8 mouse cellular contexts compared by ENCODE assay signal in genomic region chr14:60784427-60785315, GRCm38 (mm10). TPM values are rescaled to one million over a fixed set of nuclear protein-coding genes. Genes with fewer than 3 reads are reported as not detected.
A peak's percentile ranks its signal among the peaks of the same experiment; 100 is the strongest.
DNase-seq lines count a peak whose midpoint lies in the region; ATAC-seq and TF ChIP-seq lines count a peak whose summit lies in the region.

Mipep (plus strand) TSS chr14:60784573.

- DNase-seq in c-Kit-positive CD71-positive TER-119-positive erythroid progenitor cells, embryonic 14.5 days (ENCODE audit: low spot score): peak; percentile 86
- DNase-seq in heart, postnatal 0 days (ENCODE audit: low spot score): peak; percentile 87
- peak; percentile 88 to 91 for DNase-seq in kidney, postnatal 4 days

- H3K4me3 ChIP-seq in E14TG2a.4 (replicated peaks; ENCODE audit: low read length): peak within 1 kb of the TSS; percentile 88
- peak within 1 kb of the TSS; percentile 86 for H3K4me3 ChIP-seq in forebrain, embryonic 12.5 days (replicated peaks)
- peak within 1 kb of the TSS; percentile 88 for H3K4me3 ChIP-seq in heart, postnatal 0 days (ENCODE audit: low read depth, low read length)
- H3K4me3 ChIP-seq in liver, embryonic 16.5 days (ENCODE audit: low read depth, low read length): peak within 1 kb of the TSS; percentile 86
- peak within 1 kb of the TSS; percentile 79 for H3K4me3 ChIP-seq in neural tube, embryonic 13.5 days
- H3K4me3 ChIP-seq in testis, adult 2 months (ENCODE audit: control insufficient read depth, low read depth, low read length): peak within 1 kb of the TSS; percentile 98

- TF ChIP-seq POLR2A in testis, adult 2 months (IDR thresholded peaks at IDR 0.05; ENCODE audit: control insufficient read depth, low read depth, low read length): peak; percentile 95

- peak within 1 kb of the TSS; percentile 59; the same call in 1 of the 2 replicates for H3K27ac ChIP-seq in forebrain, embryonic 12.5 days
- H3K27ac ChIP-seq in heart, postnatal 0 days (ENCODE audit: low read depth): peak within 1 kb of the TSS; percentile 57
- no peak within 1 kb of the TSS for H3K27ac ChIP-seq in liver, embryonic 16.5 days (ENCODE audit: low read length)
- H3K27ac ChIP-seq in neural tube, embryonic 13.5 days (replicated peaks): peak within 1 kb of the TSS; percentile 65; the same call in 1 of the 2 replicates
- peak within 1 kb of the TSS; percentile 65 for H3K27ac ChIP-seq in testis, adult 2 months (ENCODE audit: control insufficient read depth, insufficient read depth, low read depth, low read length)

- H3K4me2 ChIP-seq in forebrain, embryonic 12.5 days: peak within 1 kb of the TSS; percentile 82
- peak within 1 kb of the TSS; percentile 66 for H3K4me2 ChIP-seq in heart, postnatal 0 days (ENCODE audit: low read depth, low read length)
- peak within 1 kb of the TSS; percentile 73 for H3K4me2 ChIP-seq in liver, embryonic 16.5 days (ENCODE audit: low read depth, low read length)
- H3K4me2 ChIP-seq in neural tube, embryonic 13.5 days: peak within 1 kb of the TSS; percentile 84

- peaks cover 24% of the 10 kb centered on the region for H3K4me1 ChIP-seq in E14TG2a.4 (replicated peaks; ENCODE audit: low read depth, low read length)
- peaks cover 12% of the 10 kb centered on the region for H3K4me1 ChIP-seq in forebrain, embryonic 12.5 days
- peaks cover 6% of the 10 kb centered on the region; the same call in 1 of the 2 replicates for H3K4me1 ChIP-seq in heart, postnatal 0 days (ENCODE audit: control insufficient read depth, insufficient read depth)
- peaks cover 3% of the 10 kb centered on the region; the same call in 1 of the 2 replicates for H3K4me1 ChIP-seq in liver, embryonic 16.5 days (ENCODE audit: control insufficient read depth, low read depth, low read length)
- peaks cover 6% of the 10 kb centered on the region for H3K4me1 ChIP-seq in neural tube, embryonic 13.5 days (replicated peaks)
- H3K4me1 ChIP-seq in testis, adult 2 months (ENCODE audit: control insufficient read depth, insufficient read depth, low read length): peaks cover 2% of the 10 kb centered on the region

- TF ChIP-seq EP300 in heart, postnatal 0 days (IDR thresholded peaks at IDR 0.05; ENCODE audit: low read depth): no peak

- under 1% methylated on average over 61 of the region's 61 CpGs for WGBS in forebrain, embryonic 12.5 days
- WGBS in heart, postnatal 0 days: under 1% methylated on average over 61 of the region's 61 CpGs
- WGBS in liver, embryonic 16.5 days (ENCODE audit: insufficient replicate concordance): 1% methylated on average over 60 of the region's 61 CpGs
- WGBS in neural tube, embryonic 13.5 days: under 1% methylated on average over 61 of the region's 61 CpGs

- peak within 1 kb of the TSS; percentile 83 for H3K9ac ChIP-seq in forebrain, embryonic 12.5 days
- H3K9ac ChIP-seq in heart, postnatal 0 days (replicated peaks; ENCODE audit: low read depth, low read length): peak within 1 kb of the TSS; percentile 78
- H3K9ac ChIP-seq in liver, embryonic 16.5 days (ENCODE audit: low read depth, low read length): peak within 1 kb of the TSS; percentile 78
- peak within 1 kb of the TSS; percentile 85 for H3K9ac ChIP-seq in neural tube, embryonic 13.5 days

- TF ChIP-seq CTCF in E14TG2a.4 (conservative IDR thresholded peaks at IDR 0.05; ENCODE audit: low read length): peak; percentile 57
- TF ChIP-seq CTCF in heart, postnatal 0 days (IDR thresholded peaks at IDR 0.05; ENCODE audit: low read depth): peak; percentile 95
- peak; percentile 96 for TF ChIP-seq CTCF in testis, adult 2 months (IDR thresholded peaks at IDR 0.05; ENCODE audit: control insufficient read depth, insufficient read depth, insufficient replicate concordance, low read depth, low read length)

- peaks cover 25% of the 10 kb centered on the region for H3K36me3 ChIP-seq in E14TG2a.4 (ENCODE audit: insufficient read depth, low read length)
- peaks cover 6% of the 10 kb centered on the region; the same call in 1 of the 2 replicates for H3K36me3 ChIP-seq in forebrain, embryonic 12.5 days (replicated peaks)
- H3K36me3 ChIP-seq in heart, postnatal 0 days (replicated peaks; ENCODE audit: control insufficient read depth, insufficient read depth, low read length): 0 out of 2 replicates have a peak, but pooled peaks cover 16% of the 10 kb centered on the region
- H3K36me3 ChIP-seq in liver, embryonic 16.5 days (ENCODE audit: control insufficient read depth, insufficient read depth): no peaks in the 10 kb centered on the region
- no peaks in the 10 kb centered on the region for H3K36me3 ChIP-seq in neural tube, embryonic 13.5 days
- no peaks in the 10 kb centered on the region; the same call in none of the 2 replicates for H3K36me3 ChIP-seq in testis, adult 2 months (ENCODE audit: control insufficient read depth, insufficient read depth, low read length)

- no peaks in the 10 kb centered on the region for H3K9me3 ChIP-seq in E14TG2a.4 (ENCODE audit: low read length)
- no peaks in the 10 kb centered on the region for H3K9me3 ChIP-seq in forebrain, embryonic 12.5 days
- no peaks in the 10 kb centered on the region for H3K9me3 ChIP-seq in heart, postnatal 0 days (replicated peaks; ENCODE audit: control insufficient read depth, low read length)
- no peaks in the 10 kb centered on the region for H3K9me3 ChIP-seq in liver, embryonic 16.5 days (replicated peaks; ENCODE audit: control insufficient read depth, low read length)
- H3K9me3 ChIP-seq in neural tube, embryonic 13.5 days: no peaks in the 10 kb centered on the region

- peak; percentile 94 for ATAC-seq in forebrain, embryonic 12.5 days (ENCODE audit: low FRiP score)
- ATAC-seq in heart, postnatal 0 days (ENCODE audit: insufficient read depth, low read depth): peak; percentile 91
- peak; percentile 85 for ATAC-seq in liver, embryonic 16.5 days (ENCODE audit: low read depth)
- peak; percentile 93 for ATAC-seq in neural tube, embryonic 13.5 days (ENCODE audit: low read depth)

- H3K27me3 ChIP-seq in E14TG2a.4 (ENCODE audit: insufficient read depth, low read length): peaks cover 10% of the 10 kb centered on the region
- H3K27me3 ChIP-seq in forebrain, embryonic 12.5 days: peaks cover 10% of the 10 kb centered on the region; the same call in 1 of the 2 replicates
- H3K27me3 ChIP-seq in heart, postnatal 0 days (ENCODE audit: control insufficient read depth, insufficient read depth, low read length): no peaks in the 10 kb centered on the region
- H3K27me3 ChIP-seq in liver, embryonic 16.5 days (ENCODE audit: control insufficient read depth, insufficient read depth, low read depth, low read length): no peaks in the 10 kb centered on the region
- H3K27me3 ChIP-seq in neural tube, embryonic 13.5 days: no peaks in the 10 kb centered on the region
- H3K27me3 ChIP-seq in testis, adult 2 months (ENCODE audit: control insufficient read depth, insufficient read depth, low read length): no peaks in the 10 kb centered on the region

RNA-seq across cellular contexts. Expression of gene Mipep, which starts in this region (rescaled TPM):
- polyA plus RNA-seq in forebrain, embryonic 12.5 days (2016; fragmentation: Nextera tagmentation; extraction: Ambion mirVana): 22.9 and 23.3 TPM in 2 replicates
- total RNA-seq in heart, postnatal 0 days (2014; rRNA removed; ENCODE audit: low replicate concordance): 49.1 and 60.9 TPM in 2 replicates
- polyA plus RNA-seq in heart, postnatal 0 days (2015; fragmentation: Nextera tagmentation; extraction: Ambion mirVana): 29.2 and 29.3 TPM in 2 replicates
- 9.3 and 9.8 TPM in 2 replicates for polyA plus RNA-seq in liver, embryonic 16.5 days (2015; fragmentation: Nextera tagmentation; extraction: Ambion mirVana)
- polyA plus RNA-seq in neural tube, embryonic 13.5 days (2015; fragmentation: Nextera tagmentation; extraction: Ambion mirVana): 16.1 and 16.9 TPM in 2 replicates
- polyA plus RNA-seq in testis, adult 2 months (2012; rRNA removed): 104 and 109 TPM in 2 replicates
